Mouse (Mus musculus): Measurements from ENCODE around the gene Tmem242.
A peak's percentile ranks its signal among the peaks of the same experiment; 100 is the strongest.

Gene Tmem242

DNA sequence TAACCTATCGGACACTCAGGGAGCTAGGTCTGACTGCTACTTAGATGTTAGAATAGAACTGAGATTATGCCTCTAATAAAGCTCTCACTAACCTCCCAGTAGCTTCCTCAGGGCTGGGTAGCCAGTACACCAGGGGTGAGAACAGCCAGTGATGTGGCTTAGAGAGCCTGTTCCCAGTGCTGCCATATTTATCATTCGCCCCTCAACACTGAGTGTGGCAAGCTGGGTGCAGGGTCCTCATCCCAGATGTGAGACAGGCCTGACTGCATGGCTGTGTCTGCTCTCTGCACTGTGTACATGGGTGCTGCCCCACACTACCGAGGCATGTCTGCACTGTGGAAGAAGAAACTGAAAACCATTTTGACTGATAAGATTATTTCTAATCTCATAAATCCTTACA lies 26.0 kb downstream of the Tmem242 start:
- no peak for DNase-seq

DNA sequence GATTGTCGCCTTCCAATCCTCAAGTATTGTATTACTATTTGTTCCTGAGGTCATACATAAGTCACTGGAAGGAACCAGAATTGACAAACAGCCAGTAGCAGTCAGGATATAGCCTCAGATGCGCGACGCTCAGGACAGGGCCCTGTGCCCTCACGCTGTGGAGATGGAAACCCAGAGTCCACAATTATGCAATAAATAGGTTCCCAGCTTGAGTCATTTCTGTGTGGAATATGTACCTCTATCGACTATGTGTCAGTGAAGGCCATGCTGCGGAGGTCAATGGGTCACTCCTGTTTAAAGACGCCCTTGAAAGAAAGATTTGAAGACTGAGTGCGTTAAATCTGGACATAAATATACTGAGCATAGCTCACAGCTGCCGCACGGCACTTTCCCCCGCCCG lies 26.7 kb downstream of the Tmem242 start:
- no peak for DNase-seq

DNA sequence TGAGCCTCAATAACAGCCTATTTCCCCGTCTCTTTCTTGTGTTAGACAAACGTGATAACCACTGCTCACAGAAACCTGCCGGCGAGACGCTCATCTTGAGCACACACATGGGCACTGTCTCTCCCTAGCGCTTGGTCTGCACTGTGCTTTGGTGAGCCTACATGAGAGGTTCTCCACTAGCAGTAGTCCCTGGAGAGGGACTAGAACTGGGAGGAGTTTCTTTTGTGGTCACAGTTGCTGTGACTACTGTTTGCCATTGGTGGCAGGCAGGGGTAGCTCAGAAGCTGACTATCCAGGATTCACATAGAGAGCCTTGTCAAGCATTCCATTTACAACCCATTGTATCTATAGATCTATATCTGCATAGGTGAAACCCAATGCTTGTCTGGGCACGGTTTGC lies 27.3 kb downstream of the Tmem242 start:
- no peak for DNase-seq

DNA sequence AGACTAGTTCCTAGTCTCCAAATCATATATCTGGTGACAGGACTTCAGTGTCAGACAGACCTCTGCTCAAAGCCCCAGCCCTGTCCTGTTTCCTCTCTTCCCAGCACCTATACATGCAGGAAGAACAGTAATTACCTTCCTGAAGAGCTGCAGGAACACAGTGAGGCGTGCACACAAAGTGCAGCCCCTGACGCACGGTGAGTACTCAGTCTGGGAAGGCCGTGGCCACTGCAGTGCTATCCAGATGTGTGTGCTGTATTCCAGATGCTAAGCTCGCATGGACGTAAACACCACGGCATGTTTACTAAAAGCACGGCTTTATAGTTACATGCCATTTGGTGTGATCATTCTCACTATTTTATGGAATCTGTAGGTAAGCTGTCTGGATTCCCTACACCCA lies 27.8 kb downstream of the Tmem242 start:
- no peak for DNase-seq

DNA sequence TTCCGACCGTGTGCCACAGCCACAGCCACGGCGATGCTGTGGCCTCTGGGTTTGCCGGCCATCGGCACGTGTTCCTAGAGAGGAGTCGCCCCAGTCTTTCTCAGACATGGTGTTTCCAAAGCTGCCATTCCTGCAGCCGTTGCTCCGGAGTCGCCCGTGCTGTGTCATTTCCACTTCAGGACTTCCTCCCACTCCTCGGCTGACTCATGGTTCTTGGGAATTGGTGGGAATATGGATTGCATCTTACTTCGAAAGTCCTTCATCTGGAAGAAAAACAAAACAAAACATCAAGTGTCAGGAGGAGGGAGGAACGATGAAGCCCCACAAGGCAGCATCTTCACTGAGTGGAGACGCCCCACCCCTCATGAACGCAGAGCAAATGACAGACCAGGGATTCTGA lies 28.9 kb downstream of the Tmem242 start:
- no peak for DNase-seq

DNA sequence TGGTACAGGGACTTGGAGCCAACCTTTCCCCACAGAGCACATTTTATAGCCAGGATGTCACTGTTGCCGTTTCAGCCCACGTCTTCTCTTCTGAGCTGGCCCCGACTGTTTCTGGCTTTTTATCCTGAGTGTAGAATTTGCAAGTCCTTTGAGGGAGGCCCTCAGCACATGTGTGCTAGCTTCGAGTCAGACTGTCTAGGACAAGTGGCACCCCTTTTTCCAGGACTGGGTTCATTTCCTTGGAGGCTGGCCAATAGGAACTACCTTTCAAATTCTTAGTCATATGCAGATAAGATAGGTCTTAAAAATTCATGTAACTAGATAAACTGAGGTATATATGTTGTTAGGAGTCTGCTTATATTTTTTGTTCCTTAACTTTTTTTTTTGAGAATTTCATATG lies 29.7 kb downstream of the Tmem242 start:
- no peak for DNase-seq

DNA sequence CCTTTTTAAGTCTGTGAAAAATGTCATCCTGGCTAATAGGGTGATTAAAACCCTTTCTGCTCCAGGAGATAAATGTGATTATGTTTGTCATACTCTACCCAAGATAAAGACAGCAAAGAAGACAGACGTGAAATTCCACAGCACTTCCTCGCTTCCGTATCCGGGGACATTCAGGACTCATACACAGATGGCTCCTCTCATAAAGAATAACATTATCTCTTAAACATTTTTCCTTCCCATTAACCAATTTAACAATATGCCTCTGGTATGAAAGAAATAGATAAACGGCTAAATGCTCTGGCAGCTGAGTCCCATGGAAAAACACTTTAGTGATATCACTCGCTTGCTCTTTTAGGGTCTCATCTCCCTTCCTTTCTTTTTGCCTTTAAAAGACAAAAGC lies 33.0 kb downstream of the Tmem242 start:
- no peak for DNase-seq

DNA sequence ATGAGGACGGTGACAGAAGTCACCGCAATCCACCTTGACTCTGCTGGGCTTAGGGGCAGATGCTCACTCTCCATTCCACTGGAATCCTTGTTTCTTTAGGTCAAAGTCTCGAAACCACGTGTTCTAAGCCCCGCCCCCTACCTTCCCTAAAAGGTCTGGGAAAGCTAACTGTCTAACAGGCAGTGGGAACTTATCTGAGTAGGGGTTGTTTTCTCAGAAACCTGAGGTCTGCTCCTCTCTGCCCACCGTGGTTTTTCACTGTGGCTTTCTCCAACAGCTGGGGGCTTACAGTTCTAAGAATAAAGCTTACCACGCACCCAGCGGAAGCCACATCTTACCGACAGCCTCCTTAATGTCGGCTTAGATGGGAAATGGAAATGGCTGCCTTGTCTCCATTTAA lies 33.5 kb downstream of the Tmem242 start:
- no peak for DNase-seq

DNA sequence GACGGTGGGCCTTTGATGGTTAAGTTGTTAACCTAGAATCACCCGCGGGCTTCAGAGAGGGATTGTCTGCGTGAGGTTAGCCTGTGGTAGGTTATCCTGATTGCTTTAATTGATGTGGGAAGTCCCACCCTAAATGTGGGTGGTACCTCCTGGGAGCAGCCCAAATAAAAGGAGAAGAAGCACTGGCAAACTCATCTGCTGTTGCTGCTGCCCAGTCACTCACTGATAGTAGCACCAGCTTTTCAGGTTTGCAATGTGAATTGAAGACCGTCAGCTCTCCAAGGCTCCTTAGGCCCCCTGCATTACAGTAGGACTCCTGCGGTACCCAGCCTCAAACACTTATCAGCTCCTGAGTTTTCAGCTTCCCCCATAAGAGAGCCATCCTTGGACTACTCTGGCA lies 36.2 kb downstream of the Tmem242 start:
- no peak for DNase-seq

DNA sequence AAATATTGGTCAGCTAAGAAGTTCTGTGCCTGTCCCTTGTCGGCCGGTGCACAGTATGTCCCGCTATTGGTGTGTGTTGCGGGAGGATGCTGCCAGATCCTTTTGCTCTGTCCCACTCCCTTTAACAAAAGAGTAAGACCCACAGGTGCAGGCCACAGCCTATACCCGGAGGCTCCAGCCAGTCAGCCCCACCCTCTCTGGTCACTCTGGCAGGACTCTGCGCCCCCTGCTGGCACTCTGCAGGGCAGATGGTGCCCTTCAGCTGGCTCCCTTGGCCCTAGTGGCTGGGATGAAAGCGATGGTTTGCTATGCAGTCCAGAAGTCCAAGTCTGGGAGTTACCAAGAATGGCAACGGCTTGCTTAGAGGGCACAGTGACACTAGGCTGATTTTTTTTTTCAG lies 37.4 kb downstream of the Tmem242 start:
- peak; percentile 91 for DNase-seq

DNA sequence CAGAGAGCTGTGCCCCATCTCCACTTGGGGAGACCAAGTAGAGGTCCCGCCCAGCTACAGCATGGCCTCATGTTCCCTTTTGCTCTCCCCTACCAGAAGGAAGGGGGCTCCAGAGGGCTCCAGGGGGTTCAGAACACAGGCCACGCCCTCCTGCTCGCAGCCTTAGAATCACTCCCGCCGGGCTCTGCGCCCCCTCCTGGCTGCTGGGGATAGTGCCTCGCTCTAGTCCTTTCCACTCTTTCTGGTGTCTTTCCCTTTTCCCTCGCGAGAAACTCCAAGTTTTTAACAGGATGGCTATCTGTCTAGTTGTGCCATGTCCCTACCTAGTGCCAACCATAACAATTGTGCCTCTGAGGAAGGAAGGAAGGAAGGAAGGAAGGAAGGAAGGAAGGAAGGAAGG lies 38.0 kb downstream of the Tmem242 start:
- peak; percentile 75 for DNase-seq

DNA sequence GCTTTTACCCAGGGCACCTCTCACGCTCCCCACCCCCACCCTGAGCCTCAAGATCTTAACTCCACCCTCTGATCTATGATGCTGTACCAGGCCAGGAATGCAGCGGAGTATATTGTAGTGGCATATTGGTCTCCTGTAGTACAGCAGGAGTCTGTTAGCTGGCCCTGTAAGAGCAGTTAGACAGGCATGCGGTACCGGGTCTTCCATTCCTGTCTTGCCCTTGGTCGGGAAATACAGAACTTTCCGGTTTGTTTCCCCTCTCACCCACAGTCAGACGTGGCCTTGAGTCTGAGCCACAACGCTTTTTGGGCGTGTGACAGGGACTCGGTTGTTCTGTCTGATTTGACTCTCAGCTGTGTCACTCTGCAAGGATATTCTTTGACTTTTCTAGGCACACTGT lies 38.8 kb downstream of the Tmem242 start:
- no peak for DNase-seq

DNA sequence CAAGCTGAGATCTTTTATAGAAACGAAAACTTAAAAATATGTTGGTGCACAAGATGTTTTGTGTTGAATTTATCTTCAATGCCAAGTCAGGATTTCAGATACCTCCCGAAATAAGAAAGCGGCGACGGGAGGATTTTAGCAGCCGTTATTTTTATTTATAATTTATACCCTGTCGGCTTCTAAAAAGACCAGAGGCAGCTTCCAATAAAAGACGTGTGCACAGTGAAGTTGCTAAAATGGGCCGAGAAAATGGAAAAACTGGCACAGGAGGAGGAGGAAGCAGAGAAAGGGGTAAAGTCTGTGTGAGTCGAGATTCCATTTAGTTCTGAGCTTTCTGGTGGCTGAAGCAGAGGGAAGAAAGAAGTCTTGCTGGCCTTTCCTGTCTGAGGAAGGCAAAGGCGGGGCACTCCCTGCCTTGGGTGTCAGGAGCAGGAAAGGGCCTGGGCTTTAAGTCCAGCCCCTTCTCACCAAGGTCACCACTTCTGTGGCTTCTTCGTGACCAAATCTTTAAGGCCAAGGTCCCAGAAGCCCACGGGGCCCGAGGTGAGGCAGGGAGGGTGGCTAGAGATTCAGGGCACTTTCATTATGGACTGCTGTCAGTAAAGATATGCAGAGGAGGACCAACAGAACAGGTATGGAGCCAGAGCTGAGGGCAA lies 39.5 kb downstream of the Tmem242 start:
- DNase-seq = no peak

DNA sequence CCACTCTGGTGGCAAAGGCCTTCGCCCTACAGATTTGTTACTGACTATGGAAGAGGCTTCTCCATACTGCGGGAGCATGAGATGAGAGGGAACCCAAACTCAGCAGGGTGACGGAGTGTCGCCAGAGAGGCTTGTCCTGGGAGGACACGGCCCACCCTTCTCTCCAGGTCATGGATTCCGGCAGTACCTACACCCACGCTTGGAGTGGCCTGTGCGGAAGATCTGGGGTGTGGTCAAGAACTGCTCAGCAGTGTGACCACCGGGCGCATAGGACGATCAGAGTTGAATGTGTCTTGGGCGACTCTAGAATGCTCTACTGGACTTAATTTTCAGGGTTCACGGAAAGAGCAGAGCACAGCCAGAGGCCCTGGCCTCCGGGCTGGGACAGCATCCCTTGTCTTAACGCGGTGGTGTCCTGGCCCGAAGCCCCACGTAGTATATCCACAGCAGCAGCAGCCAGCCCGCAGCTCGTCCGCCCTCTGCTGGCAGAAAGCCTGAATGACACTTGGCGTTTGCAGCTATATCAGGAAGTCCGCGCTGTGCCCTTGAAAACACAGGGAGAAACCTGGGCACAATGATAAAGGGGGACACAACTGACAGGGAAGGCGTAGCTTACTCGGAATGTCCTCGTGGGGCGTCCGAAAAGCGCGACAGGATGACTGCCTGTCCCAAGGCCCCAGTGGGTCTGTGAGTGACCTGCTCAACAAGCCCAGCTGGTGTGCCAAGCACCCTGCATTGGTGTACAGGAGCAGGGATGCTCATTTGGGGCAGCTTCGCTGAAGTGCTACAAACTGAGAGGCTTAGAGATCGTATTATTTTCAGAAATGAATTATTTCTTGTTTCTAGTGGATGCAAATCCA lies 42.7 kb downstream of the Tmem242 start:
- DNase-seq = peak; percentile 90

DNA sequence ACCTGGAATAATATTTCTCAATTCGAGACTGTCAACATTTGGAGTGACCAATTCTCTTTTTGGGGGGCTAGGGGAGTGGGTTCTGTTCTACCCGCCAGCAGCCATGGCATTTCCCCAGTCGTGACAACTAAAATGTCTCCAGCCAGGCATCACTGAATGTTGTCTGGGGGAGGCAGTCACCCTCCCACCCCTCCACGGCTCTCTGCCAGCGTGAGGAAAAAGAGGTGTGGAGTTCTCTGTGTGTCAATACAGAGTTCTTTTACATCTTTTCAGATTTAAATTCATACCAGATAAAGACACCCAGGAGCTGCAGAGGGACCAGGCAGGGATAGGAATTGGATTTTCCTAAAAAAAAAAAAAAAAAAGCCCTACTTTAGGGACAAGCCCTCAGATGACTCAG lies 43.8 kb downstream of the Tmem242 start:
- no peak for DNase-seq

DNA sequence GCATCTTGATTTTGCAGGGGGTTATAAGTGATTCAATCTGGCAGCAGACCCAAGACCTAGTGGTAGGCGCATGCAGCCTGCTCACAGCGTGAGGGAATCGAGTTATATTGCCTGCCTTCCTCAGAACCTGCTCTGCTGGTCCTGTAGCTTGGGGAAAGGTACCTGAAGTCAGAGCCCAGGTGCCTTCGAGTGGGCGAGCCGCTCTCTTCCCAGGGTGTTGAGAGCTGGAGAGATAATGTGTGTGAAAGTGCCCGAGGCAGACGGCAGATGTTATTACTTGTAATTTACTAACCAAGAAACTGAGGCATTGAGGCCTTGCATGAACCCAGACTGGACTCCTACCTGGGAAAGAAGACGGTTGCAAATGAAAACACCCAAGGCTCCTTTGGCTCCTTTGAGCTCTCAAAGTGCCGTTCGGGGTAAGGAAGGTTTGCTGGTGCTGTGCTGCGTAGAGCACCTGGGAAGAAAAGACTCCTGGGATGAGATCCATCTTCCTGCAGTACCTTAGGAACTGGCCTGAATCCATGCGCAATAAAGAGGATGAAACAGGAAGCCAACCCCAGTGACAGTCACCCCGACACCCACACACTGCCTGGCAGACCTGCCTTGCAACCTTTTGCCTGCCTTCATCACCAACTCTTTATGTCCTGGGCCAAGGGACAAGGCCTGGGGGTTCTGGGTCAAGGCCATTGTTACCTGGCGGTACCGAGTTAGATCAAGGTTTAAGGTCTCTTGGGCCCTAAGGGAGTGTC lies 44.4 kb downstream of the Tmem242 start:
- DNase-seq = no peak

DNA sequence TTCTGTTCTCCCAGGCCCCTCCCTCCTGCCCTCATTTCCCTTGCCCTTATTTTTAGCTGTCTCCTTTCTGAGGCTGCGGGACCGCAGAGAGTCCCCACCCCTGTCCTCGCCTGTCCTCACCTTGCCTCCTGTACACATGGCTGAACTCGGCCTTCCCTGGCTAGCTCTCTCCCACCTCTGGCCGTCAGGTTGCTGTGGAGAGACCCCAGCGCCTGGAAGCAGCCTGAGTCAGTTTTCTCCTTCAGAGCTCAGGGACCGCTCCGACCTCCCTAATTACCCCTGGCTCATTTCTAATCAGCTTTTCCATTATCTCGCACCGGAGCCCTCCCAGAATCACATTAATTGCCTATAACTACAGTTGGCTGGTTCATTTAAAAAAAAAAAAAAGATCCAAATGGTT lies 49.4 kb downstream of the Tmem242 start:
- no peak for DNase-seq

DNA sequence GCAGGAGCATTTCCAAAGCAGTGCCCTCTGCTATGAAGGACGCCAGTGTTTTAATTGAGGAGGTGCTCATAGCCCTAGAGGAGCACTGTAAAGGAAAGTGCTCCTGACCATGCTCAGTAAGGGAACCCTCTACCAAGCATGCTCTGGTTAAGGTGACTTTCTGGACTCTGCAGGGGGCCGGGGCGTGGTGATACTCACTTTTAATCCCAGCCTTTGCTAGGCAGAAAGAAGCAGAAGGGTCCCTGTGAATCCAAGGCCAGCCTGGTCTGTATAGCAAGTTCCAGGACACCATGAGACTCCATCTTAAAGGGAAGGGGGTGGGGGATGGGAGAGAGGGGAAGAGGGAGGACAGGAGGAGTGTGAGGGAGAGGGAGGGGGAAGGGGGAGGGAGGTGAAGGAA lies 51.7 kb downstream of the Tmem242 start:
- no peak for DNase-seq

DNA sequence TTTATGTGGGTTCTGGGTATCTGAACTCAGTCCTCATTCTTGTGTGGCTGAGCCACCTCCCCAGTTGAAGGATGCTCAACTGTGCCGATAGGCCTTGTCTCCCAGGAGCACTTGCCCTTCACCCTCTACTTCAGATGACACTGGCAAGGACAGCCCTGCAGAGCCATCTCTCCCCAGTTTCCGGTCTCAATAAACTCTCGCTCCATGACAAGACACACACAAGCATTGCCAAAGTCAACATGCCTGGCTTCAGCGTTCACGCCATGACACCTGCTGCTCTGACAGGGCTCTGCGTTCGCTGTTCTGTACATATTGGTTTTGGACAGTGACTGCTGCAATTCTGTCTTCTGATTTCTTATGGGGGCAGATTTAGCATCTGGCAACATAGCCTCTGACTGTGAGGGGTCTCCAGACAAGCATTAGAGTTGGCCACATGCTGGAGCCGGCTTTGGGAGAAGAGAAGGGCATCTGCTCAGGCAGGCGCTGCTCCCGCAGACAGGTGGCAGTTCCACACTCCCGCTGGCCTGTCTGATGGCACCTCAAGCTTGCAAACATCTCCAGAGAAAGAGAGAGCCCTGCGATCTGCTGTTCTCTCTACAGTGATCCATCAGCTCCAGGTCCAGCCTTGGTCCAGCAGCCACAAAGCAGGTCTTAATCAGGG lies 53.0 kb downstream of the Tmem242 start:
- DNase-seq = no peak

DNA sequence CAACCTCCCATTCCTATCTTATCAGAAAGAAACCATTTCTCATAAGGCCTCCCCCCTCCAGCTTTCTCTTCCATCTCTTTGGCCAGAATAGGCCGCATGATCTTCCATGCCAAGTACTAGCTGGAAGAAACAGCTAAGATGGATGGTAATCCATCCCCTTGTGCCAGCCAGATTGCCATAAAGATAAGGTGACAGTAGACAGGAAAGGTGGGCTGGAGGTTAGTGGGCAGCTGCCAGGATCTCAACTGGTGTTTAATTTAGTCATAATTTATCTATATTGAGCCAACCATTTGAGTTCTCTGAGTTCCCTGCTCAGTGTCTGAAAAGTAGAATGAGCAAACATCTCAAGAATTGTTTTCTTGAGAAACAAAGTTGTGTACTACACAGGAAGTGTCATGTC lies 54.4 kb downstream of the Tmem242 start:
- no peak for DNase-seq

DNA sequence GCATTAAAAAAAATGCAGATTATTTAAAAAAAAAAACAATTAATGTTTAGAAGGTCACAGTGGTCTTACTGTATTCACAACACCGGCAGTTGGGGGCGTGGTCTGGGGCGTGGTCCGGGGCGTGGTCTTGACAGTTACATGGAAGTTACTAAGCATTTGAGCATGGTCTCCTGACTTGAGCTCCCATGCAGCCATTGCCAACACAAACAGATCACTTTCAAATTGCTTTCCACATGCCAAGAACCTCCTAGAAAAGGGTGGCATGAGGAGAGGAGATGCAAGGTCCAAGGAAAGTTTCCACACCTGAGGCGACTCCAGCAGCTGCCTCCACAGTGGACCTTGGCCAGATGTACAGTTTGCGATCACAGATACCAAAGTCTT lies 62.1 kb downstream of the Tmem242 start:
- peak; percentile 60 for DNase-seq

DNA sequence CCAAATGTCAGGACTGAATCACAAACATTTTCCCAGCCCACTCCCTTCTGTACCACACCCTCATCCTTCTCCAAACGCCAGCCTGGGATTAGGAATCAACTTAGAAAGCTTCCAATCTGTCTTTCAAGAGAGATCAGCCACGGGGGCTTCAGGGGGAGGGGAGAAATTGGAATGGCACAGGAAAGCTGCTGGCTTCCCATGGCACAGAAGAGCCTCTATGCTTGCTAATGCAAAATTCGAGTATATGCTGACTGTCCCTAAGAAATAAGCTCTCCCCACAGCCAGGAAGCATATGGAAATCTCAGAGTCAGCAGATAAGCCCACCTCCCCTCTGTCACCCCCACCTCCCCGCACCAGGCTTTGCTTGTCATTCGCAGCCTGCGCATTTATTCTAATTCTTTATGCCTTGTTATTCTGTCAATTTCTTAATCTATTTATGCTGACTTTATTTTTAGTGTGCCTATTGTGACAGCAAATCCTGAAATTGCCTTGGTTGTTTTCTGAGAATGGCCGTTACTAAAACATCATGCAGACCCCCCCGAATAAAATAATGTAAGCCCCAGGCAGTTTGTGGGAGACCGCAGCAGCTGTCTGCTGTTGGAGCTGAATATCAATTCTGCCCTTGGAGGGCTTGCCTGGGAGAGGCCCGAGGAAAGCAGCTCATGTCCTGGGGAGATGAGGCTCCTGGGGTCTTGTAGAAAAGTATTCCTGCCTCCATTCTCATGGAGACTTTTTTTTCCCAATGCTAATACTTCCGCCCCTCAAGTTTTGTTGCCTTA lies 62.7 kb downstream of the Tmem242 start:
- DNase-seq = no peak

DNA sequence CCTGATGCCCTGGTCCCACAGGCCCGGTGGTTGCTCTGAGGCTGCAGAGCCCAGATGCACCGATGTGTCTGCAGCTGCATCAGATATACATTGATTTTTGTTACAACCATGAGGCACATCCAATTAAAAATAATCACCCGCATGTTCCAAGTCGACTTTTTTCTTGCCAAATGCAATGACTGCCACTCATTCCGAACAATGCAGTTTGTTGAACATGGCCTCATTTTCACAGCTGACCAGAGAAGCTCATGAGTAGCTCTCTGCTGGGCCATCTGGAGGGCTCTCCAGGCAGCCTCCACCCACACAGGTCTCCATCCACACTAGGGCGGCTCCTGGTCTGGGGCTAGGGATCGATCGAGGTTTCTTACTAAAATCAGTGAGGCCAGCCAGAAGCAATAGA lies 67.1 kb downstream of the Tmem242 start:
- DNase-seq = no peak

Data from lung, postnatal 36 days (tissue).